Mouse (Mus musculus): ENCODE results near the gene Per3. TPM values are rescaled to one million over a fixed set of nuclear protein-coding genes. Genes with fewer than 3 reads are reported as not detected.

Per3 gene
- polyA plus RNA-seq (2015; fragmentation: Nextera tagmentation; extraction: Ambion mirVana): 3.7 and 4.1 TPM in 2 replicates

DNA sequence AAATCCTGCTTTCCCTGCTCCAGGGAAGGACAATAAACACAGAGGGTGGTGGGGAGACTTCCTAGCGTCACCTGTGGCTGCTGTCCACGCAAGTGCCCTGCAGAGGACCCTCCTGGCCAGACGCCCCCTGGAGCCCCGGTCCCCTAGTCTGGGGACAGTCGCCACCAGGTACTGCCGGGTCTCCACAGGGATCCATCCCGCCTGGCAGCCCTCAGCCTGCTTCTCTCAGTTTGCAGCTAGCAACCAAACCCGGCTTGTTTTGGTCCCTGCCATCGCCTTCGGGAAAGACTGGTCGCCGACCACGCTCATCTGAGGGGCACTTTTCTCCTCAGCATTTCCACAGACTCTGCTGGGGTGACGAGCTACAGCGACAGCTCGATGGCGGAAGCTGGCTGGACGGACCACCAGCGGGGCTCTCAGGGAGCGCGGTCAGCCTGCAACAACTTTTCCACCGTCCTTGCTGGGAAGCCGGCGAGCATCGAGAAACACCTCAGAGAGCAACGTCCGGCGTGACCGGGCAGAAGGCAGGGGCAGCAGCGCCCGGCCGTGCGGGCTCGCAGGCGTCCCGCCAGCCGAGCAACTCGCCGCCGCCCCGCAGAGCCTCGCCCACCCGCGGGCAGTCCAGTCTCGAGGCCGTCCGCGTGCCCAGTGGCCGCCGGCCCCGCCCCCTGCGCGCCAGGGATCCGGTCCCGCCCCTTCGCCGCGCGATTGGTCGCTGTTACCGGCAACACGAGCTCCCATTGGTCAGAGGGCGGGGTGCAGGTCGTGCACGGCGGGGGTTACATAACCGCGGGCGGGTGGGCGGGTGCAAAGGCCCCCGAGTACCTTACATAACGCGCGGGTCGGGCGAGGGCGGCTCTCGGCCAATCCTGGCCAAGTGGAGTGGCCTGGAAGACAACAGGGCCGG, at the start of gene Per3:
Gene Per3 (minus strand): TSS at position 629 of the 907 bp plus-strand sequence.
- H3K4me2 ChIP-seq (replicated peaks): peak within 1 kb of the TSS; percentile 100
- H3K27ac ChIP-seq: peak within 1 kb of the TSS; percentile 28; the same call in 1 of the 2 replicates
- H3K36me3 ChIP-seq: no peaks in the 10 kb centered on the region; the same call in 1 of the 2 replicates
- under 1% methylated on average over 69 of the region's 79 CpGs for WGBS
- peak within 1 kb of the TSS; percentile 58 for H3K4me3 ChIP-seq (replicated peaks)
- peak within 1 kb of the TSS; percentile 59 for H3K9ac ChIP-seq
- no peaks in the 10 kb centered on the region for H3K27me3 ChIP-seq (replicated peaks)
- peak; percentile 99 for ATAC-seq
- peaks cover 10% of the 10 kb centered on the region; the same call in 1 of the 2 replicates for H3K4me1 ChIP-seq (replicated peaks)
- H3K9me3 ChIP-seq: no peaks in the 10 kb centered on the region

DNA sequence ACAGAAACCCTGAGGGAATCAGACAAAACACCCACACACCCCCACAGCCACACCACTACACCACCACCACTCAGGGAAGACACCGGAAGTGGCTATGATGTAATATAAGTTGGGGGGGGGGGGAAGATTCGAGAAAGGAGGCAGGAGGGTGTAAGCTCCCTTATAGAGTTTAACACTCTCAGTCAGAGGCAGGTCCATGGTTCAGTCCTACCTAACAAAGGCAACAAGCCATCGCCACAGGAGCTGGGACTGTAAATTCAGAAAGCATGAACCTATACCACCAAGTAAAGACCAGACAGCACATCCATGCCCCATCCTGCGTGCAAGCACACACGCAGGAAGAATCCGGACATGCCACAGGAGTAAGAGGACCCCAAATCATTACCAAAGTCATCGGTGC, 44.8 kb upstream of the Per3 start, which contains the start of gene Gm13090:
Gene Gm13090 (plus strand): TSS at position 301 of the 400 bp plus-strand sequence.
- Histone ChIP-seq H3K27me3 (replicated peaks) (no peaks in the 10 kb centered on the region), H3K9me3 (no peaks in the 10 kb centered on the region), H3K4me3 (replicated peaks) (no peak within 1 kb of the TSS), H3K4me2 (replicated peaks) (no peak within 1 kb of the TSS), H3K36me3 (no peaks in the 10 kb centered on the region), H3K27ac (no peak within 1 kb of the TSS), H3K4me1 (replicated peaks) (no peaks in the 10 kb centered on the region), H3K9ac (no peak within 1 kb of the TSS; the same call in 1 of the 2 replicates)
- ATAC-seq: no peak
- WGBS: 83% methylated on average over 7 of the region's 7 CpGs

DNA sequence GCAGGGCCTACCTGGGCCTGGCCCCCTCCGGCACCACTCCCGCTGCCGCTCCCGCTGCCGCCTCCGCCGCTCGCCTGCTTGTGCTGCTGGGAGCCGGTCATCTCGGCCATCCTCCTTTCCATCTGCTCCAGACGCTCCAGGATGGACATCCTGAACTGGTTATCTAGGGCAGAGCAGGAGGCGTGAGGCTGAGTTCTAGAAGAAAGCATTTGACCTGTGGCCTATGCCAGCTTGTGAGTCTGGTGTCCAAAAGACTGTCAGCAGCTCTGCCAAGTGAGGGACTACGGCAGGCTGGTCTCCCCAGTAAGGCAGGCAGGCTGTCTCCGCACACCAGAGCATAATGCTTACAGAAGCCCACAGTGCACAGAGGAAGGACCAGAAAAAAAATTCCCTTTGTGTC, 44.4 kb upstream of the Per3 start:
- H3K9ac ChIP-seq: no peak overlapping the region
- no peak overlapping the region for H3K4me3 ChIP-seq (replicated peaks)
- H3K36me3 ChIP-seq: no peaks in the 10 kb centered on the region
- no peaks in the 10 kb centered on the region for H3K9me3 ChIP-seq
- ATAC-seq: no peak
- no peak overlapping the region for H3K27ac ChIP-seq
- no peak overlapping the region for H3K4me2 ChIP-seq (replicated peaks)
- no peaks in the 10 kb centered on the region for H3K4me1 ChIP-seq (replicated peaks)
- WGBS: 91% methylated on average over 14 of the region's 14 CpGs
- H3K27me3 ChIP-seq (replicated peaks): no peaks in the 10 kb centered on the region

DNA sequence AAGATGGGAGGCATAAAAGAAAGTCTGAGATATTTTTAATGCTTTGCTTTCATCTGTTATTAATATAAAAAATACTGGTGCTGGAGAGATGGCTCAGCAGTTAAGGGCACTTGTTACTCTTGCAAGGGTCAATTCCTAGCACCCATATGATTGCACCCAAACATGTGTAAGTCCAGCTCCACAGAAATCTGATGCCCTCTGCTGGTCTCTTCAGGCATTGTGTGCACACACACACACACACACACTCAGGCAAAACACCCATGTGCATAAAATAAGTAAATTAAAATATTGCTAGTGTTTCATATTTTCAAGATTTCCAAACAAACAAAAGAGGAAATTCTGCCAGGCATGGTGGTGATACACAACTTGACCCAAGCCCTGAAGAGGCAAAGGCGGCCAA, 42.9 kb upstream of the Per3 start:
- Histone ChIP-seq H3K4me1 (replicated peaks) (no peaks in the 10 kb centered on the region), H3K9ac (no peak overlapping the region), H3K27ac (no peak overlapping the region), H3K9me3 (no peaks in the 10 kb centered on the region), H3K4me3 (replicated peaks) (no peak overlapping the region), H3K4me2 (replicated peaks) (no peak overlapping the region), H3K27me3 (replicated peaks) (no peaks in the 10 kb centered on the region), H3K36me3 (no peaks in the 10 kb centered on the region)
- ATAC-seq: no peak
- WGBS: 98% methylated on average over 1 of the region's 1 CpGs

DNA sequence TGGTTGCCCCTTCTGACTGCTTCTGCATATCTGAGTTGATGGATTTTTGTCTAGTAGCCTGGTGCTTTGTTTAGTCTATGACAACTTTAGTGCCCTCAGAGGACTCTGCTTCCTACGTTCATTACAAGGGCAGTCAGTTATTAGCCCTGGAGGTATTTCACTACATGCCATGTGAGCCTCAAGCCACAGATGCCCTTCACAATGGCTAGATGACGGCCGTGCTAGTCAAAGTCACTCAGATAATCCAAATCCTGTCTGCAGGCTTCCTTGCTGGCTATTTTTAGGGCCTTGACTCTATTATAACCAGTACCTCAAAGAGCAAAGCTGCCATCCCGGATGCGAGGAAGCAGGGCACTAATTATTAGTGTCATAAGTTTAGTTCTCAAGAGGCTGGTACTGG, 38.6 kb upstream of the Per3 start:
- Histone ChIP-seq H3K9ac (no peak overlapping the region), H3K9me3 (no peaks in the 10 kb centered on the region), H3K4me2 (replicated peaks) (no peak overlapping the region), H3K27me3 (replicated peaks) (no peaks in the 10 kb centered on the region), H3K36me3 (no peaks in the 10 kb centered on the region), H3K4me1 (replicated peaks) (no peaks in the 10 kb centered on the region), H3K27ac (no peak overlapping the region), H3K4me3 (replicated peaks) (no peak overlapping the region)
- ATAC-seq: no peak
- 69% methylated on average over 5 of the region's 5 CpGs for WGBS

DNA sequence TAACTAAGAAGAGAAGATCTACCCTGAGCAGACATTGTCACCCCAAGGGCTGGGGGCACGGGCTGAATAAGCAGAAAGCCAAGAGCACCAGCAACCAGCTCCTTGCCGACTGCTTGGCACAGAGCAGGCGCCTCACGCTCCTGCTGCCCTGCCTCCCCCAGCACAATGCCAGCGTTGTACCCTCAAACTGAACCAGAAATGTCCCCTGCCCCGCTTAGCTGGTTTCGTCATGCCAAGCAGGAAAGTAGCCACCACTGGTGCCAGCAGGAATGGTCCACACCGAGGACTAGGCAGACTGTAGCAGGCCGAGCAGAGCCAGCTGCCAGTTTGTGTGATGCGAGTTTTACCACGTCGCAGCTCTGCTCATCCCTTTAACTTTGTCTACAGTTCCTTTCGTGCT, 37.5 kb upstream of the Per3 start:
- Histone ChIP-seq H3K36me3 (no peaks in the 10 kb centered on the region), H3K4me3 (replicated peaks) (no peak overlapping the region), H3K4me1 (replicated peaks) (no peaks in the 10 kb centered on the region), H3K9ac (no peak overlapping the region), H3K4me2 (replicated peaks) (no peak overlapping the region), H3K27ac (no peak overlapping the region), H3K9me3 (no peaks in the 10 kb centered on the region), H3K27me3 (replicated peaks) (no peaks in the 10 kb centered on the region)
- ATAC-seq: no peak
- WGBS: 91% methylated on average over 13 of the region's 13 CpGs

DNA sequence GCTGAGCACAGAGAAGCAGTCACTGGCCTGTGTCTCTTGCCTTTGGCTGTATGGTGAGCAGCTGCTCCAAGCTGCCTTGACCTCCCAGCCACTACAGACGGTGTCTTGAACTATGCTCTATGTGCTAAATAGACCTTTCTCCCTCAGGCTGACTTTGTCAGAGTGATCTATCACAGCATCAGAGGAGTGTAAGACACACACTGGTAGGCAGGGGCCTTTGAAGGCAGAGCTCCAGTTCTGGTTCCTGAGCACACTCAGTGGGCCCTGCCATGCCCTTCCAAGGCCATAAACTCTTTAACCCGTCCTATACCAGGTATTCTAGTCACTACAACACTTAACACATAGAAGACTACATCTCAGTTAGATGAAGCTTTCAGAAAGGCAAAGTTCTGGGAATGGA, 36.9 kb upstream of the Per3 start:
- no peak overlapping the region for H3K9ac ChIP-seq
- no peak overlapping the region for H3K27ac ChIP-seq
- 79% methylated on average over 2 of the region's 2 CpGs for WGBS
- no peaks in the 10 kb centered on the region for H3K4me1 ChIP-seq (replicated peaks)
- no peak overlapping the region for H3K4me3 ChIP-seq (replicated peaks)
- no peaks in the 10 kb centered on the region for H3K9me3 ChIP-seq
- no peak overlapping the region for H3K4me2 ChIP-seq (replicated peaks)
- no peaks in the 10 kb centered on the region for H3K27me3 ChIP-seq (replicated peaks)
- ATAC-seq: no peak
- no peaks in the 10 kb centered on the region for H3K36me3 ChIP-seq

DNA sequence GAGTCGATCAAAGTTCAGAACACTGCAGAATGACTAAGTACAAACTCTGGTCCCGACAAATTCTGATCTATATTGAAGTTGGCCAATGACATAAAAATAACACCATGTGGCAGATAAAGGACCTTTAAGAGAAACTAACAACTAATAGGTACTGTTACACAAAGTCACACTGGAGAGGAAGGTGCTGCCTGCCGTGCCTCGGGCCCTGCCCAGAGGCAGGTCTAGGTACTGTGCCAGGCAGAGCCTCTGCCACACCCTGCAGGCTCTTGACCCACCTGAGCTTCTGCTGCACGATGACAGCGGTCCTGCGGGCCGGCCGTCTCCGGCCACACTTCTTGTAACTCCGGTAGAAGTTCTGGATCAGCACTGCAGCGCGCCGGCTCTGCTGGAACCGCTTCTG, 30.4 kb upstream of the Per3 start:
- H3K4me3 ChIP-seq (replicated peaks): no peak overlapping the region
- no peaks in the 10 kb centered on the region for H3K36me3 ChIP-seq
- 90% methylated on average over 15 of the region's 15 CpGs for WGBS
- H3K9ac ChIP-seq: no peak overlapping the region
- H3K27ac ChIP-seq: no peak overlapping the region
- no peaks in the 10 kb centered on the region for H3K27me3 ChIP-seq (replicated peaks)
- H3K9me3 ChIP-seq: no peaks in the 10 kb centered on the region
- H3K4me2 ChIP-seq (replicated peaks): no peak overlapping the region
- no peaks in the 10 kb centered on the region for H3K4me1 ChIP-seq (replicated peaks)
- ATAC-seq: no peak

DNA sequence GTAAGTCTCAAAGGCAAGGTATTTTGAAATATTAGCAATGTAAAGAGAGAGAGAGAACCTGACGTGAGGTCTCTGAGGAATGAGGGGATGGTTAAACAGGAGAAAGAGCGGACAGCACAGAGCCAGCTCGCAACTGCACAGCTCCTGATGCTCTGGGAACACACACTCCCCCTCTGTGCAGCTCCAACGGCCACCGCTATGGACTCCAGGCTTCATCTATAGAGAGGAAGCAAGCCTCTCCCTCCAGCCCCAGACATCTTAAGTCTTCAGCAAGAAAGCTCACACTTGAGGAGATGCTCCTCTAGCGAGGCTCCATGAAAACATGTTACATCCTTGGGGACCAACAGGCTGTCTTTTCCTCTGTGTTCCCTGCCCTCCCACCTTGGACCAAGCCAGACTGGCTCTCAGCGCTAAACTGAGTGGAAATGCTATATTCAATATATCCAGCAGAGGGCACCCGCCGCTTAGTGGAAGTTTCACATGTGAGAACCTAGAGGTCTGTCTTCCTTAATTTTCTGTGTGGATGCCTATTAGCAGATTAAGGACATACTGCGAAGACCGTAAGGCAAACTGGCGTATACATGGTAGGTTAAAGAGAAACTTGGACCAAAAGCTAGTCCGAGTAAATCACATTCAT, 28.8 kb upstream of the Per3 start:
- no peaks in the 10 kb centered on the region for H3K4me1 ChIP-seq (replicated peaks)
- H3K27ac ChIP-seq: no peak overlapping the region
- H3K27me3 ChIP-seq (replicated peaks): no peaks in the 10 kb centered on the region
- H3K9me3 ChIP-seq: no peaks in the 10 kb centered on the region
- peak; percentile 70 for ATAC-seq
- no peak overlapping the region for H3K4me2 ChIP-seq (replicated peaks)
- H3K9ac ChIP-seq: no peak overlapping the region
- no peaks in the 10 kb centered on the region for H3K36me3 ChIP-seq
- no peak overlapping the region for H3K4me3 ChIP-seq (replicated peaks)
- 50% methylated on average over 13 of the region's 13 CpGs for WGBS

DNA sequence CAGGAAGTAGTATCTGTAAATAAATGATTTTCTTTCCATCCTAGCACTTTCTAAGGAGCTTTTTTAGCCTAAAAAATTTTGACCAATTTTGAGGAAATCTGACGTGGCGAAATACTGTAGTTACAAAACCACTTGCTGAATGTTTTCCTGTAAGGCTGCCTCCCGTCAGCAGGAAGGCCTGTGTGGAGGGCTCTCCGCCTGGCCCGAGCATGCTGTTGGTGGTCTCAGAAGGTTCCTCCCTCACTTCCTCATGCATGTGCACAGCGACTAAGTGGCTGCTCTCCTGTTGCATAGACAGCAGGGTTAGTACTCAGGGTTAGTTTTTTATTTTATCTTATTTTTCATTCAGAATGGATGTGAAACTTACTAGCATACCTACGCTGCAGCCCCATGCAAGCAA, 26.5 kb upstream of the Per3 start:
- Histone ChIP-seq H3K4me2 (replicated peaks) (no peak overlapping the region), H3K9me3 (no peaks in the 10 kb centered on the region), H3K27ac (no peak overlapping the region), H3K4me1 (replicated peaks) (no peaks in the 10 kb centered on the region), H3K27me3 (replicated peaks) (no peaks in the 10 kb centered on the region), H3K9ac (no peak overlapping the region), H3K36me3 (no peaks in the 10 kb centered on the region), H3K4me3 (replicated peaks) (no peak overlapping the region)
- 73% methylated on average over 7 of the region's 7 CpGs for WGBS
- ATAC-seq: no peak

DNA sequence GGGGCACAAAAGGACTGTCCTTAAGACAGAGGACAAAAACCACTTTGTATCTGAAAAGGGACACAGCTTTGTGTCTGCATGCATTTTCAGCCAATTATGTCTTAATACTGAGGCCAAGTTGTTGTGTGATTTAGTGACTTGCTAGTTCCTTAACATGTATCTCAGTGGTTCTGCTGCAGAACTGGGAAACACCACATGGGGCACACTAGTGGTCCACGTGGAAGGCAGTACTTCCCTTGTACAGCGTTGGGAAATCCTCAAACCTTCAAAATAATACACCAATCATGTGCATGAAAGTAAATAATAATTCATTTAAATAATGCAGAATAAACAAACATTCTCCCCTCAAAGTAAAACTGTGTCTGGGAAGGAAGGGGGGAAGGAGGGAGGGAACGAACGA, 24.3 kb upstream of the Per3 start:
- Histone ChIP-seq H3K36me3 (no peaks in the 10 kb centered on the region), H3K27me3 (replicated peaks) (no peaks in the 10 kb centered on the region), H3K4me3 (replicated peaks) (no peak overlapping the region), H3K27ac (no peak overlapping the region), H3K4me1 (replicated peaks) (no peaks in the 10 kb centered on the region), H3K9ac (no peak overlapping the region), H3K4me2 (replicated peaks) (no peak overlapping the region), H3K9me3 (no peaks in the 10 kb centered on the region)
- WGBS: 75% methylated on average over 4 of the region's 4 CpGs
- ATAC-seq: no peak

DNA sequence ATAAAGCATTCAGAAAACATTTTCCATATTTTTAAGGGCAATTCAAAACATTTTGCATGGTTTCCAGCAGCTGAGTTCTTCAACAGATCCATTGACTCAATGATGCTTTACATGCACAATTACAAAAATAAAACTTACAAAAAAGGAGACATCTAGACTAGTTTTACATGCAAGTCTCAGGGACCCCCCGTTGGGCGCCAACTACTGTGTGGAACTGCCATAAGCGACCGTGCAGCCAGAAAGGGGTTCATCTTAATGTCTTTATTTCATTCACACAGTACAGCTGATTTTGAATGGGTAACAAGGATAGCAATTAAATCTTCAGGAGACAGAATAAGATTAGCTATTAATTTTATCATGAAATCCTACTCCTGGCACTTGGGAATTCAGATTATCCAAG, 15.1 kb upstream of the Per3 start:
- Histone ChIP-seq H3K4me2 (replicated peaks) (no peak overlapping the region), H3K4me1 (replicated peaks) (0 out of 2 replicates have a peak, but pooled peaks cover 2% of the 10 kb centered on the region), H3K9me3 (0 out of 2 replicates have a peak, but pooled peaks cover 3% of the 10 kb centered on the region), H3K27me3 (replicated peaks) (no peaks in the 10 kb centered on the region), H3K36me3 (peaks cover 7% of the 10 kb centered on the region; the same call in 1 of the 2 replicates), H3K9ac (no peak overlapping the region), H3K27ac (no peak overlapping the region), H3K4me3 (replicated peaks) (no peak overlapping the region)
- ATAC-seq: no peak
- WGBS: 95% methylated on average over 4 of the region's 4 CpGs

Measured in intestine, embryonic 15.5 days (tissue).